Mouse (Mus musculus) kidney, postnatal 25 days (tissue): Measurements from ENCODE around the gene Tsnax.

Experiments
- DNase-seq, 2 experiments: peaks; one replicate each; pipeline ENCODE4 v3.0.0; 2021; ENCODE audit warnings: mixed read lengths in 2 of 2

The Tsnax gene

GRCm38 (mm10) chr8:125043935-125044334 is 31.1 kb downstream of the Tsnax start:
- DNase-seq, result no peak

DNA sequence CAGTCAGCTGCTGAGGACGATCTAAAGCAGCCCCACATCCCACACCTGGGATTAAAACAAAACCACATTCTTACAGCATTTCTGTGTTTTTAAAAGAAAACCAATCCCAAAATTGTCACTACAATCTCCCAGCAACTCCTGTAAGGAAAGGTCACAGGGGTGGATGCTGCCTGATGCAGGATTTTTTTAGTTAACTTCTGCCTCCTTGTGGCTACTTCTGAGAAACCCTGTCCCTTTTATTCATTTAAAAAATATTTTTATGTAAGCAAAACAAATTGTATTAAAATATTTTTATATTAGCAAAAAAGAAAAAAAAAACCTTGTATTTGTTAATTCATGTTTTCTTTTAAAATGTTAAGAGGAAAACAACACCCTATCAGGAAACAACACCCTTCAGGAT is 33.0 kb downstream of the Tsnax start:
- no peak for DNase-seq

DNA sequence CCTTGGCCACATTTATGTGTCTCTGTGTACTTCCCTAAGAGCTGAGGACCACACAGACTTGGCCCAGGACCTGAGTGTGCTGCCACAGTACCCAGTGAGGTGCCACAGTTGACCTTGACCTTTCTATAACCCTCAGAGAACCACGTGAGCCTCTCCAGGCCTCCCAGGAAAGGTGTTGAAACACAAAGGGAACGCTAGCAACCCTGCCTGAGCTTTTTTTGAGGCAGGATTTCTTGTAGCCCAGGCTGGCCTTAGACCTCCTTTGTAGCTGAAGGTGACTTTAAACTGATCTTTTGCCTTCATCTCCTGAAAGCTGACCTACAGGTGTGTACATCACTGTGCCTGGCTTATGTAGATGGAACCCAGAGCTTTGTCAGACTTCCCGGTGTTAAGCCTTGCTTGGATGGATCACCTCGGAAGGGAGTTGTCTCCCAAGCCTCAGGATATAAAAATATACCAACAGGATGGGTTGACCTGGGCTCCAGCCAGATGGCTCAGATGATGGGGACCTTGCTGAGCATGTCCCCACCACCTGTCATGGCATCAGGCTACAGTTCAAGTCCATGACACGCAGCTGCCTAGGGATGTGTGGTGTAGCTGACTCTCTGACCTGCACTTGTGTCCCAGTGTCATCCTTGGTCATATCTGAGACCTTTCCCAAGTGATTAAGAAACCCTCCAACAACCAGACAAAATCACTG is 36.4 kb downstream of the Tsnax start:
- no peak for DNase-seq

DNA sequence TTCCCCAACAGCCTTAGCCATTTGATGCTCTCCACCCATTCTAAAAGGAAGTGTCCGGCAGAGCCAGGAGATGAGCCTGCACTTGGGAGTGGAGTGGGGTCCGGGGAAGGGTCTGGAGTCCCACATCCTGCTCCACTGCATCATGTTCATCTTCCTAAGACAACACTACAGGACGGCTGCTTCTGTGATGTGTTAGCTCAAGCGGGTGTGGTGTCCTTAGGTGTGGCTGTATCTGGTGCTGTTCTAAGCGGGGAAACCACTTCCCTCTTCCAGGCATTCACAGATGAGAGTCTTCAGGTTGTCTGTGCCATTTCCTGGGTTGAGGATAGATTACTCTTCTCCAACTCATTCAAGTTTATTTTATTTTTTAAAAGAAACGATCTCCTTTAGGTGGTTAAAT is 37.0 kb downstream of the Tsnax start:
- no peak for DNase-seq

DNA sequence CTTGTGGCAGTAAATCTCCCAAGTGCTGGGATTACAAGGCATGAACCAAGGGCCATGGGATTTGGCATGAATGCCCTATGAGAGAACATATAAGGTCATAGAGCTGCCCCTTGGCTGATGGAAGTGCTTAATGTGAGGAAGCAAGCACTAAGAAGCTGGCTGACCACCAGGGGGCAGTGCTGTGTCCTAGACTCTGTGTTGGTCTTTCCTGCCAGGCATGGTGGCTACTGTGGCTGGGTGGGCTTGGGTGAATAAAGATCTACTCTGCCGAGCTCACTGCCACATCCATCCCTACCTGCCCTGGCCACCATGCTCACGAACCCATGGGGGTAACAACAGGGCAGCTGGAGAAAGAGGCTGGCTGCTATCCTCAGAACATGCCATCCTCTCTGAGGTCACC is 39.2 kb downstream of the Tsnax start:
- DNase-seq, result peak; percentile 68 to 86

DNA sequence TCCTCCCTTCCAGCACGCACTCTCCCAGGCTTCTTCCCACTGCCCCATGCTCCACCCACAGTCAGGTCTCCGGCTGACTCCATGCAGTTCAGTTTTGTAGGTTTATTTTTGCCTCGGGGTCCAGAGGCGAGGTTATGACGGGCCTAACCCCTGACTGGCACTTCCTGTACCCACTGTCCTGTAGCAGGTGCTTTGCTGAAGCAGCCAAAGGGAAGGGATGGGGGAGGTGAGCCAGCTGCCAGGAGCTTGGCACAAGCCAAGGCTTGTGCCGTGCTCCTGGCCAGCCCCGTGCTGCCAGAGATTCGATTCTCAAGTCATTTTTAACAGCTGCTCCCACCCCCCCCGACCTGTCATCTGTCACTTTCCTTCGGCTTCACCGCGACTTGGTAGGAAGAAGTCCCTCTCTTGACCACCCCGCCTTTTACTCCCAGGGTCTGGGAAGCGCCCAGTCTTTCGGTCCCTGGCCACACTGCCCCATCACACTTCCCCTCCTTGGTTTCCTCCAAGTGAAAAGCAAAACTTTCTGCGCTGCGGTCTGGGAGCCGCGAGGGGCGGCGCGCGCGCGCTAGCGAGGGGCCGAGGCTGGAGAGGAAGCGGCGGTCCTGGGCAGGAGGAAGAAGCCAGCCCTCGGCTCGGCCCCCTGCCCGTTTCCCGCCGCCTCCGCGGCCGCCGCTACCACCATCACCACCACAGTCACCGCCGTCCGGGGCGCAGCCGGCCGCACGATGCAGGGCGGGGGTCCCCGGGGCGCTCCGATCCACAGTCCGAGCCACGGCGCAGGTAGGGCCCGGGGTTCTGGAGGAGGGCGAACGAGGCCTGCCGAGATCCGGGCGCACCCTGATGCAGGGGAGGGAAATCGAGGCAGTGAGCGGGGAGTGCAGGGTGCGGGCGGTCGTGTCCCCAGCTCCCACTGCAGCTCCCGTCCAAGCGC is 41.0 kb downstream of the Tsnax start, which contains the start of gene Disc1:
Disc1 (plus strand) TSS at position 691 of the 931 bp plus-strand sequence.
- DNase-seq, result peak; percentile 20 to 56

GRCm38 (mm10) chr8:125054436-125054810 is 41.6 kb downstream of the Tsnax start:
- peak; percentile 52 to 72 for DNase-seq

- peak in 1 of 2 experiments; percentile 5 for DNase-seq
Observed at GRCm38 (mm10) chr8:125060904-125061303, 48.1 kb downstream of the Tsnax start.

GRCm38 (mm10) chr8:125065596-125065995 is 52.8 kb downstream of the Tsnax start:
- DNase-seq, result no peak

GRCm38 (mm10) chr8:125066913-125067595 is 54.3 kb downstream of the Tsnax start:
- peak; percentile 72 to 83 for DNase-seq

GRCm38 (mm10) chr8:125067596-125067960 is 54.8 kb downstream of the Tsnax start:
- DNase-seq, result peak; percentile 70 to 75

DNA sequence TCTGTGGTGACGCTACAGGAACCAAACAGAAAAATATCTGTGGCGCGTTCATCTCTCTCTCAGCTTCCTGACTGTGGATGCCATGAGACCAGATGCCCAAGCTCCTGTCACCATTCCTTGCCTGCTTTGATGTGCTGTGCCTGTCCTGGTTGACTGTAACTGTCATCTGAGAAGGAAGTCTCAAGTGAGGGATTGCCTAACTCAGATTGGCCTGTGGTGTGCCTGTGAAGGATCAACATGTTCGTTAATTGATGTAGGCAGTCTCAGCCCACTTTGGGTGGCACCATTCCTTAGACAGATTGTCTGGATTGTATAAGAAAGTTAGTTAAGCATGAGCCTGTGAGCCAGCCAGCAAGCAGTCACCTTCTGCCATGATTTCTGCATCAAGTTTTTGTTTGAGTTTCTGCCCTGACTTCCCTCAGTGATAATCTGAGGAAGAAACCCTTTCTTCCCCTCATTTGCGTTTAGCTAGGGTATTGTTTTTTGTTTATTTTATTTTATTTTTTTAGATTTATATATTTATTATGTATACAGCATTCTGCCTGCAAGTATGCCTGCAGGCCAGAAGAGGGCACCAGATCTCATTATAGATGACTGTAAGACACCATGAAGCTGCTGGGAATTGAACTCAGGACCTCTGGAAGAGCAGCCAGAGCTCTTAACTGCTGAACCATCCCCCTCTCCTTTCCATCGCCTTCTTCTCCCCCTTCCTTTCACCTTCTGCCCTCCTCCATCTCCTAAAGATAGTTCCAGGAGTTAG is 55.5 kb downstream of the Tsnax start:
- peak in 1 of 2 experiments; percentile 10 for DNase-seq

GRCm38 (mm10) chr8:125069304-125069703 is 56.5 kb downstream of the Tsnax start:
- DNase-seq, result peak in 1 of 2 experiments; percentile 17

GRCm38 (mm10) chr8:125069733-125070132 is 56.9 kb downstream of the Tsnax start:
- peak in 1 of 2 experiments; percentile 2 for DNase-seq

- no peak for DNase-seq
Observed at GRCm38 (mm10) chr8:125074141-125074540, 61.3 kb downstream of the Tsnax start.

GRCm38 (mm10) chr8:125074581-125074980 is 61.8 kb downstream of the Tsnax start:
- DNase-seq, result no peak

DNA sequence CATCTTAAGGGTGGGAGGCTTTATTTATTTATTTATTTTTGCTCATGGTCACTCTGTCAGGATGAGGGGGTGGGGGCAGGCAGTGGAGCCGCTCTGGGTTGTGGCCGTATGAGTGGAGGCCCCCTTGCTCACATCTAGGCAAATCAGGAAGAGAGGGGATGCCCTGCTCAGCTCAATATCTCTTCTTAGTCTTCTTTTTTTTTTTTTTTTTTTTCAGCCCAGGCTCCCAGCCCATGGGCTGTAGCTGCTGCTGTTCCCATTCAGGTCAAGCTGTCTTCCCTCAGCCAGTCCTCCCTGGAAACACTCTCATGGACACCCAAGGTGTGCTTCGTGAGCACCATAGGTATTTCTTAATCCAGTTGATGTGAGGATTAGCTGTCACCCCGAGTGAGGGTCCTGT is 62.6 kb downstream of the Tsnax start:
- no peak for DNase-seq

DNA sequence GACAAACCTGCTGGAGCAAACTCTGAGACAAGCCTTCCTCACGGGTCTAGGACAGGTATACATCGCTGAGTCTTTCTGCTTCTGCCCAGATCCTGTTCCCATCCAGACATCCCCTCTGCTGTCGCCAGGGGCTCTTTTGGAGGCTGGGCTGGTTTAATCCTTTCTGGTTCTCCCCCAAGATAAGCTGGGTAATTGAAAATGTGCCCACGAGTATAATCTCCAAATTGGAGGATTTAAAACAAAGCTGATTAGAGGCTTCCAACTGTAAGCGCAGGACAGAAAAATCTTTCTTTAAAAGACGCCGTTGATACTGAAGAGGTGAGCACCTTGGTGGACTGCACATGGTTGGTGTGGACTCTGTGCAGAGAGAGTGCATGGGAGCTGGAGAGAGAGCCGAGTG is 64.5 kb downstream of the Tsnax start:
- no peak for DNase-seq

- DNase-seq, result peak in 1 of 2 experiments; percentile 55
Observed at GRCm38 (mm10) chr8:125078771-125079384, 66.1 kb downstream of the Tsnax start.

GRCm38 (mm10) chr8:125080388-125081344 is 67.9 kb downstream of the Tsnax start:
- no peak for DNase-seq

- peak; percentile 74 to 85 for DNase-seq
Observed at GRCm38 (mm10) chr8:125083746-125084145, 70.9 kb downstream of the Tsnax start.
